Mouse (Mus musculus) ES-Bruce4 (cell line): ENCODE data around the gene Eef1akmt2.

Experiments
- CTCF ChIP-seq: IDR thresholded peaks from one replicate; pipeline ENCODE4 v1.8.1; 2011; ENCODE audit warnings: low read depth, low read length
- POLR2A ChIP-seq: IDR thresholded peaks from one replicate; pipeline ENCODE4 v1.8.1; 2011; ENCODE audit warnings: low read length; ENCODE audit not compliant: insufficient read depth

- TF ChIP-seq POLR2A (no peak), CTCF (no peak)
These were observed 66.0 kb downstream of the Eef1akmt2 start for GRCm38 (mm10) chr7:132786522-132786921.
